Mouse (Mus musculus): ENCODE measurements around the gene Efl1.
"Not testable (repeated sequence)": the region's sequence is repeated elsewhere in the genome, so short reads cannot be mapped to it uniquely, and the experiment has no call there.

Efl1 gene

DNA sequence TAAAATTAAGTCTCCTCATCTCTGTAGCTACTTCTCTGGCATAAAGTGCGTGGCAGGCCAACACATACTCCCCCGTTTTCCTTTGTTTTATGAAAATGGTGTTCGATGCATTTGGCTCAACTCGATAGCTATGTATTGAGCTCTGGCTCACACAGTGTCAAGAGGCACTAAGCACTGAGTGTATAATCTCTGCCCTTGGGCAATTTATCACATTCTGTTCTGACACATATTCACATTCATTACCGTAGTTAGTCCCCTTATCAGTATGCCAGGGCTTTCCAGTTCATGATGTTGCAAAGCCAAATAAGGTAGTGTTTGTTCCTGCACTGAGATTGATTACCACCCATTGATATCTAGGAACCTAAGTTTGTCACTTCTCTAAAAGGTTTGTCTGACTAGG is 71.3 kb downstream of the Efl1 start:
- no peak for DNase-seq (ENCODE audit: low spot score in 2 of 2)

DNA sequence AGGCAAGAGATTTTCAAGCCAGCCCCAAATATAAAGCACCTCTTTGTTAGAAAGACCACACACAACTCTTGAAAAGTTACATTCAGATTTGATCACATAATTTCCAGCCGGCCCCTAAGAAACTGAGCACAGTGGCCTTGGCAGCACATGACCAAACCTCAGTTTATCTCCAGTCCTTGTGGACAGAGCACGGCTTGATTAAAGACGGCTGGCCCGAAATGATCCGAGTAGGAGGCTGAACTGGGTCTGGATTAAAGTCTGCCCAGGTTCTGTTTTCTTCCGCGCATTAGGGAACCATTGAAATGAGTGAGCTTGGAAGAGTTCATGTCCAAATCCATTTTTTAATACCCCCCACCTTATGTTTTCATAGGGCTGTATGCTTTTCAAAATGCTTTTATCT is 72.1 kb downstream of the Efl1 start:
- DNase-seq (ENCODE audit: low spot score in 2 of 2) = no peak

DNA sequence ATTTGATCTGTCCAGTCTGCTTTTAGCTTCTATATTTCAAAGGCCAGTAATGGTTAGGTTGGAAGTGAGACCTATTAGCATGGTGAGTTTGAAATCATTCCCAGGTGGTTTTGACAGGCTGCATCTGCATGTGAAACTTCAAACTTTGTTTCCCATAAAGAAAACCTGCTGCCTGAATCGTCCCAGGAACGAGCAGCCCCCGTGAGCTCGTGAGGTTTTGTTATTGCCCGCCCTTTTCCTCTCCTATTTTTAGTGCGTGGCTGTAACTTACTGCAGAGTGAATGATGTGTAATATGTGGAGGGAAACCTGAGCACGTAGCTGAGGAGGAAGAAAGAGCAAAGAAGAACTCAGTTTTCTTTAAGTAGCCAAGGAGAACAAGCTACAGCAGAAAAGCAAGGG is 72.5 kb downstream of the Efl1 start:
- no peak for DNase-seq (ENCODE audit: low spot score in 2 of 2)

DNA sequence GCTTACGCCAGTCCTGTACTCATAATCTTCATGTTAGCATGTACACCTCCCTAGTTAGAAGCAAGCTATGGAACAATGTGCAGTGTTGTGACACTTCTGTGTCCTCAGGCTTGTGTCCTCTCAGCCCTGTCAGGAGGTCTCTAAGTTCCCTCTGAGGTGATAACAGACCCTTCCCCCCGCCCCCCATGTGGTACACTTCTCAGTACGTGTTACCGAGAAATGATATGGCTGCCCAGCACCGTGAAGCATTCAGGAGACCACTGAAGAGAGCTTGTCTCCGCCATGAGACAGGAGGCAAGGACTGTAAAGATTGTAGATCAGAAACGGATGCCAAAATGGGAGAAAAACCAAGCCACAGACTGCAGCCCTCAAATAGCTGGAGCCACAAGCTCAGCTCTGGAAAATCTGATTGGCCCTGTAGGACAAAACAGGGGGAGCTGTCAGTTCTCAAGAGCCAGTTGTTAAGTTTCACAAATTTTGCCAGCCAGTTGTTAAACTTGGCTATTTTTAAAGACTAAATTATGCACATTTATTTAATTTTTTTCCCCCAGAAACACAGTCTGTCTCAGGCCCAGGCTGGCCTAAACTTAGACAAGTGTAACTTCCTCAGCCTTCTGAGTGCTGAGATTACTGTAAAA is 74.2 kb downstream of the Efl1 start:
- no peak for DNase-seq (ENCODE audit: low spot score in 2 of 2)

DNA sequence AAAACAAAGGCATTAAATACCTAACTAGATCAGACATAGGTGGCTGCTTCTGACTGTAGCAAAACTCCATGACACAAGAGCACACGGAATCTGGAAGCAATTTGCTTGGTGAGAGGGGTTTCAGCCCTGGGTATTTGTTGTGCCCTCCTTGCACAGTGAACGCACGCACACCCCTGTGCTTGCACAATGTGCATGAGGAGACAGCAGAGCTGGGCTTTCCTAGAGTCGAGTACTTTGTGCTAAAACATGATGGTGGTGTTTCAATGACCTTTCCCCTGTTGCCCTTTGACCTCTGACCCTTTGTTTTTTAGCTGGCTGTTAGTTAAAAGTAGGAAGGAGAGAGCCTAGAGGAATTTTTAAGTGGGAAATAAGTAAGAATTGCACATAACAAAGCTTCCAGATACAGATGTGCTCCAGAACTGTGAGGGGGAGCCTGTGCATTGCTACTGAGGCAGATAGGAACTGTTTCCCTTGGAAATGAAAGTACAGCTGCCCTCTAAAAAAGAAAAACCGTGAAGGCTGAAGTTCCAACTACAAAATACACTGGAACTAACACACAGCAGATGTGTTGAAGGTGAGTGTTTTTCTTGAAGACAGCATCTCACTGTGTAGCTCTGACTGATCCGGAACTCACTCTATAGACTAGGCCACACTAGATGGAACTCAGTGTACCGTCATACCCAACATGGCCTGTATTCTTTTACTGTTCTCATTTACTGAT is 74.9 kb downstream of the Efl1 start:
- no peak for DNase-seq (ENCODE audit: low spot score in 2 of 2)

DNA sequence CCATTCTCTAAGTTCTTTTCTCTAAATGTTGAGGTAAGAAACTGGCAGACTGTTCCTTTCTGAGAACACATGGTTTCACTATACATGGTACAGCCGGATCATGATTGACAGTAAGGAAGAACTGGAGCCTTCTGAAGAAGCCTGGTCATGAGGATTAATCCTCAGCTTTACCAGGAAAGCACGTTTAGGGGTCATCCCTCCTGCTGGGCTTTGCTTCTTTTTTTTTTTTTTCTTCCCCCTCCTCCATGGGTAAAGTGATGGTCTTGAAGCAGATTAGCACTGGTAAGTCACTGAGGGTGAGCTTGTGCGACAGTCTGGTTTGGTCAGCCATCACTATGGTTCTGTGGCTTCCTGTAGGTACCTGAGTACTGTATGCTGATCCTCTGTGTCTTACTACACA is 76.1 kb downstream of the Efl1 start:
- no peak for DNase-seq (ENCODE audit: low spot score in 2 of 2)

DNA sequence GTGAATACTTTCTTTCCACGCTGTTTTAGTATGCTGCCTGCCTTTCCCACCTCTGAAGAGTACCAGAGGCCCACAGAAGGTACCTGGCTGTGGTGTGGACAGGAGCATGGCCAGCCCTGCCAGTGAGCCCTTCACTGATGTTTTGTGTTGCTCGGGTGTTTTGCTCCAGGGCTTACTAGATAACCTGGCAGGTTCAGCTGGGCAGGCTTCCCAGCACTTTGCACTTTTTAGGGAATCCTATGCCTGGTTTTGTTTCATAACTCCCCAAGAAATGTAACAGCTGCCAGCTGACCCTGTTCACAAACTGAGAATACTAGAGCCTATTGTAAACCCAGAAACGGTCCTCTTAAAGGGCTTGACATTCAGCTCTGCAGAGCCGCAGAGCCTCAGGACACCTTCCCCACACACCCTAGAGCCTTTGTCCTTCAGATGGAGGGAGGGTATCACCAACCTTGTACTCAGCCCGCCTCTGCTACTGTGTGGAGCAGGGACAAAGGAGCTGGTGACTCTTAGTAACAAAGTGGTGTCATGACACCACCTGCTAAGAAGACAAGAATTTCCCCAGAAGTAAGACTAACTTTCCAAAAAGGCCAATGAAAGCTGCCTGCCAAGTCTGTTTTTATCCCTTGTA is 76.7 kb downstream of the Efl1 start:
- DNase-seq (ENCODE audit: low spot score in 2 of 2) = no peak

DNA sequence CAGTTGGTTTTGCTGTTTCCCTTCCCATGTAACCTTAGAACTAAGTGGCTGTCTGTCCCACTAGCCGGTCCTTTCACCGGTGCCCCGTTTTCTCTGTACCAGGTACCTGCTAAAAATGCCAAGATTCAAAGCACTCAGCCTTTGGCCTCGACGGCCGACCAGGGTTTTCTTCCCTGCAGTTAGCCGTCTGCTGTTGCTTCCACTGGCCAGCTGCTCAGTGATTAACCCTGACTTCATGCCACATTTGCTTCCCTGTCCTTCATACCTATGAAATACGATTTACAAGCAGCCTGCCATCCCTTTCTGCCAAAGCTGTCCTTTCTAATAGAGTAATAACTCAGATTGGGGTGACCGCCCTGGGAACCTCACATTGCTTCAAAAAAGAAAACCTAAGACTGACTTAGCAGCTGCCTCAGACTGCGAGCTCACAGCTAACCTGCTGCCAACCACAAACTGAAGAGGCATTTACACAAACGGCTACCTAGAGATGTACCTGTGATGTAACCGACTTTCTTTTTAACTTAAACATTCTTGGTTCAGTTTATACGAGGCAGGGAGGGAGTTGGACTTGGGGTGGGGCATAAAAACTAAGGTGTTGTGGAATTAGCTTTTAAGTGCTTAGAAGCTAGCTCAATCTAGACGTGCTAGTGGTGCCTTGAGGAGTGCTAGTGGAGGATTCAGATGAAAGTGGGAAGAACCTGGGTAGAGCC is 77.5 kb downstream of the Efl1 start:
- DNase-seq (ENCODE audit: low spot score in 2 of 2) = peak in 1 of 2 experiments; percentile 12

DNA sequence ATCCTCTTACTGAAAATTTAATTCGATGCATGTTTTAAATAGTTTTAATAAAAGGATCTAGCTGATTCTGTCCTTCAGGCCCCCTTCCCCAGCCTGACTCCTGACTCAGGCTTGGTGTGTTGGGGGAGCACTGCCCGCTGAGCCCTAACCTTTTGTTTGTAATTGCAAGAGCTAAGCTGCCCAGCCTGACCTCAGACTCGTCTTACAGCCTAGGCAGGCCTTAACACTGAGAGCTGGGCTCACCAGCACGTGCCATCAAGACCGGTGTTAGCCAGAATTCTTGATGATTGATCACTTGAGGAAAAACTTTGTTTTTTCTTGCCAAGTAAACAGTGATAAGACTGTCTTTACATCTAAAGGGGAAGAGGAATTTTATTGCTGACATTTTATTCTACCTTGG is 78.7 kb downstream of the Efl1 start:
- DNase-seq (ENCODE audit: low spot score in 2 of 2) = no peak

DNA sequence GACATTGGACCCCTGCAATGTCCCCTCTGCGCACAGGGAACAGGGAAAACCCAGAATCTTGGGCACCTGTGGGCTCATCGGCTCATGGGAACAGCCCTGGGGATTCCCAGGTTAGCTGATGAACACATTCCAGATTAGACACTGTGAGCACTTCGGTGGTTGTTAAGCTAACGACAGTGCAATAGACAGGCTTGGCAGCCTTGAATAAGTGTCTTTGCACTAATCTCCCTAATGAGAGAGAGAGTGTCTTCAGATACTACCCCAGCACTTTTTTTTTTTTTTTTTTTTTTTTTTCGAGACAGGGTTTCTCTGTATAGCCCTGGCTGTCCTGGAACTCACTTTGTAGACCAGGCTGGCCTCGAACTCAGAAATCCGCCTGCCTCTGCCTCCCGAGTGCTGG is 80.6 kb downstream of the Efl1 start:
- not testable (repeated sequence) for DNase-seq (ENCODE audit: low spot score in 2 of 2)

DNA sequence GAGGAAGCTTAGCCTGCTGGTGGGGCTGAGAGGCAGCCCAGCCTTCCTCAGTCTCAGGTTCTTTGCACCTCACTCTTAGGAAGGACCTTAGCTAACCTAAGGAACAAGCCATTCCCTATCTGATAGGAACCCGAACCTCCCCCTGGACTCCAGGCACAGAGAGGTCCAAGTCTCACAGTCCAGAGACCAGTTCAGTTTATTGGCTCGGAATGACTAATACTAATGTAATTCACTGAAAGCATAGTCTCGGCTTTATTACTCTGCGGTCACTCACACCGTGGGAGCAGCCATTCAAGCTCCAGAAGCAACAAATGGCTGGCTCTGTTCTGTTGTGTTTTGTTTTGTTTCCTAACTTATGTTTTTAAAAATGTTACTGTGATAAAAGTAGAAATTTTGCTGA is 84.7 kb downstream of the Efl1 start:
- DNase-seq (ENCODE audit: low spot score in 2 of 2) = no peak

DNA sequence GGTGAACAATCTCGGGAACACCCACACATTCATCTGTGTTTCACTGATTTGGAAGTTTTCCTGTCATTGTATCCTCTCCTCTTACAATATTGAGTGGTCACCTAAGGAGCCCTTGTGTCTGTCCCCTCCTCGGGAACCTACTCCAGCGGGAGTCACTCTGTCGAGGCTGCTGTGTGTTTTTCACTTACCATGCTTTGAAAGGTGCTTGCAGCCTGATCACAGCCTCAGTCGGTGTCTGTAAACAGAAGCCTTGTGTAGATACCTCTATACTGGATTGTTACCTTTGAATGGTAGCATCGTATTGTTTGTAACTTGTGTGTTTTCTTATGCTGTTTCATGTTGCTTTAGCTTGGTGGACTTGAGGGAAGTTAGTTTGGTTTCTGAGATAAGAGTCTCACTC is 85.6 kb downstream of the Efl1 start:
- no peak for DNase-seq (ENCODE audit: low spot score in 2 of 2)

DNA sequence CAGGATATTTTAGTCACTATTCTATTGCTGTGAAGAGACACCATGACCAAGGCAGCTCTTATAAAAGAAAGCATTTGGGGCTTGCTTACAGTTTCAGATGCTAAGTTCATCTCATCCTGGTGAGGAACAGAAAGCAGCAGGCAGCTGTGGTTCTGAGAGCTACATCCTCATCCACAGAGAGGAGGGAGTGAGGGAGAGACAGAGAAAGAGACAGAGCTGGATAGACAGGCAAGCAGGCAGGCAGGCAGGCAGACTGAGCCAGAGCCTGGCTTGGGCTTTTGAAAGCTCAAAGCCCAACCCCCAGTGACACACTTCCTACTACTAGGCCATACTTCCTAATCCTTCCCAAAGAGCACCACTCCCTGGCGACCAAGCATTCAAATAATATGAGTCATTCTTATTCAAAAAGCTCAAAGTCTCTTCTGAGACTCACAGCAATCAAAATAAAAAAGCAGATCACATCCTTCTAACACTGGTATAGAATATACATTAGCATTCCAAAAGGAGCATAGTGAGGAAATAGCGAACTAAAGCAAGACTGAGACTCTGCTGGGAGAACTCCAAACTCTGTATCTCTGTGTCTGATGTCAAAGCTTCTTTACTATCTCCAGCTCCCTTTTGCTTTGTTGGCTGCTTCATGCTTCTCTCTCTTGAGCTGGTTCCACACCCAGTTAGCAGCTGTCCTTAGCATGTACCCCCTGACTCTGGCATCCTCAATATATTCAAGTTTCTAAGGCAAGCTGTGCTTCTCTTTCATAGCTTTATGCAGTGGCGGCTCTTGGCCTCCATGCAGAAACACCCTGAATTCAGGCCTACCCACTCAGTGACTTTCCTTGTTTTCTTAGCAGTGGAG is 86.6 kb downstream of the Efl1 start:
- DNase-seq (ENCODE audit: low spot score in 2 of 2) = no peak

DNA sequence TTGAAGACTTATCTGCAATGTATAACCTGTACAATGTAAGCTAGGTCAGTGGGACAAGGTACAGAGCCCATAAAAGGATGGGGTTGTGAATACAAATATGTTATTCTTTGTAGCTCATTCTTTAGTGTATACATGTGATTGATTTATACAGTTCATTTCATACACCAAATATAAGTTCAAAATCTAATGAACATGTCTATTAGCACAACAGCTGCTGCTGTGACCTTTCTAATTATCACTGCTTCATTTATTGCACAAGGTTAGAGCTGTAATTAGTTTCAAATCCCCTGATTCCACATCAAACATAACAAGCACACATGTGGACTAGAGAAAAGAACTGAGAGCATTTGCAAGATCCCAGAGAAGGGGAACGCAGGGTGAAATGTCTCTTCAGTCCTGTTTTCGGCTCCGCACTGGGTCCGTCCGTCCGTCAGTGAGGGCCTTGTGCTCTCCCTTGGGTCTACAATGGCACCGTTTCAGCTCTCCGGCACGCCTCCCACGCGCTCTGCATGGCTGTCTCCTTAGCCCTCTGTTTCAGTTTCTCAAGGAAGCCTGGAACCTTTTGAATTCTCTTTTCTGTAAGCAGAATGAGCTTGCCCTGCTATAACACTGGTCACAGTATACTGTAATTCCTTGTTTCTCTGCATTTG is 94.8 kb downstream of the Efl1 start:
- DNase-seq (ENCODE audit: low spot score in 2 of 2) = peak in 1 of 2 experiments; percentile 30

DNA sequence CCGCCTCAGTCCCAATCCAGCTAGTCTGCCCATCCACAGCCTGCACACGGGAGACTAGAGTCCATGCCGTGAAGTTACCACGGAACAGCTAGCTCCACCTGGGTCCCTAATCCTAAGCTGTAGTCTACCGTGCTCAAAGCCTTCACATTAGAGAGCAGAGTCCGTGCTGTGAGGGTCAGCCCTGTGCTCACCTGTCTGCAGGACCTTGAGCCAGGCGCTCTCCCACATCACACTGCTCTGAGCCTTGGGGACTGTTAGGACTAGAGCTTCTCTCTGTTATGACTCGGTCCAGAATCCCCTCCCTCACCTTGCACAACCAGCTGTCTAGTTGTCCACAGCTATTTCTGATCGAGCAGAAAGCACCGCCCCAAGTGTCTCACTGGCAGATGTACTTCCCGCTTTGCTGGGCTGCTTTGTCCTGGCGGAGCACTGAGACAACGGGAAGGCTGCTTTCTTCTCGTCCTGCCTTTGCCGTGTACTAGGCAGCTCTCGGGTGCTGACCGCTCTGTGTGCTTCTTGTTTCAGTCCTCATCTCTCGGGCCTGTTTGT is 95.8 kb downstream of the Efl1 start:
- DNase-seq (ENCODE audit: low spot score in 2 of 2) = no peak

DNA sequence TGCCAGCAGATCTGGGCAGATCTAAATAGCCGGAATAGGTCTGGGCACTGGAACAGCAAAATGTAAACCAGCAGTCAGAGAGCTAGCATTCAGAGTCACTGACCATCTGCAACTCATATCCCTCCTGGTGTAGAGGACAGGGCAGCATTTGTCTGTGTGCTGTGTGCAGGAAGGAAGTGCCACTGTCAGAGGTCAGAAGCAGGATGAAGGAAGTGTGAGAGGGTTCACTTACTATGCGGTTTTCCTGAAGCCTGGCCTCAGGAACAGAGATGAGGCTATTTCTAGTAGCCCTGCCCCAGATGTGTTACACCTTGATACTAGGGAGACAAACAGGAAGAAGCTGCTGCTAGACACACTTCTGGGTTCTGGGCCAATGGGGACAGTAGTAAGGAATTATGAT is 100.4 kb downstream of the Efl1 start:
- no peak for DNase-seq (ENCODE audit: low spot score in 2 of 2)

DNA sequence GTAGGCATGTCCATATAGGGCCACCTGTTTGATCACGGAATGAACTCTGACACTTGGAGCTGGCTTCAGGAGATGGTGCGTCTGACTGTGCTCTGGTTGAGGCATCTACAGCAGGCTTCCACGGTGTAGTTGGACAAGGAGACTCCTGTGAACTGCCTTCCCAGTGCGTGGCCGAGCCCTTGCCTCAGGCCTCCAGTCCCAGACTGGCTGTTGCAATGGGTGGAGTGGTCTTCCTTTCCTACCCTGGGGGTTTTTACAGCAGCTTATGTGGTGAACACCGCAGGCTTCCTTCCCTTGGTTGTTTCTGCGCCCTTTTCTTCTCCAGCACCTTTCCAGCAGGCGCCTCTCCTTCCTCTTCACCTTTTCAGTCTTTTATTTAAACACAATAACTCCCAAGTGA is 100.8 kb downstream of the Efl1 start:
- no peak for DNase-seq (ENCODE audit: low spot score in 2 of 2)

DNA sequence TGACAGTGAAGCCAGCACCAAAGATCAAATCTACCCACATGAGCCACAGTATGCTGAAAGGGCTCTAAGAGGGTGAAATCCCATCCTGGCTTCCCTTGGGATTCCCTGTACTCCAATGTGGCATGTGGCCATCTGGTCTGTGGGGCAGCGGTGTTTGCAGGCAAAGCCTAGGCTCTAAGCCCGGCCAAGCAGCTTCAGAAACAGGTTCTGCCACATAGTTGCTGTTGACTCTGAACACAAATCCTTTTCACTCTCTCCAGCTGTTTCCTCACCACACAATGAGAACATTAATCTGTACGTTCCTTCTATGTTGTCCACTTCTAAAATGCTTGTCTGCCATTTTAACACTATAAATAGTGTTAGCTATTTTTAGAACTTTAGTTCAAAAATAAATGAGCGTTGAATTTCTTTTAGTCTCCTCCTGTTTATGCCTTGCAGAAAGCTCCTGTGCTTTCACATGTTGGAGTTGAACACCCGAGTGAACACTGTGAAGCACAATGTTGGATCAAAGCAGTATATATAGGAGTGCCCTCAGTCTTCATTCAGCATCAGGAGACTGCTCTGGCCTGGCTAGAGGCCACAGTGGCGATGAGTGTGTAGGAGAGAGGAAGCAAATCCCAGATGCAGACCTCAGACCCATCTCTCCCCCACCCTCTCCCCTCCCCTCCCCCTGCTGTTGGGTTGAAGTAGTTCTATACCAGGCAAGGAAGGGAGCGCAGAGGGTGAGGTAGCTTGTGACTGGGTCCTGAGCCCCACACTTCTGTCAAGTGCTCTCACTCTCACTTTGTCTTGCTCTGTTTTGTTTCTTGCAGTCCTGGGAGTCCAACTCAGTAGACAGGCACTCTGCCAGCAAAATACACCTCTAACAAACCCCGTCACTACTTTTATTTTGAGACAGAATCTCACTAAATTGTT is 104.0 kb downstream of the Efl1 start:
- DNase-seq (ENCODE audit: low spot score in 2 of 2) = no peak

DNA sequence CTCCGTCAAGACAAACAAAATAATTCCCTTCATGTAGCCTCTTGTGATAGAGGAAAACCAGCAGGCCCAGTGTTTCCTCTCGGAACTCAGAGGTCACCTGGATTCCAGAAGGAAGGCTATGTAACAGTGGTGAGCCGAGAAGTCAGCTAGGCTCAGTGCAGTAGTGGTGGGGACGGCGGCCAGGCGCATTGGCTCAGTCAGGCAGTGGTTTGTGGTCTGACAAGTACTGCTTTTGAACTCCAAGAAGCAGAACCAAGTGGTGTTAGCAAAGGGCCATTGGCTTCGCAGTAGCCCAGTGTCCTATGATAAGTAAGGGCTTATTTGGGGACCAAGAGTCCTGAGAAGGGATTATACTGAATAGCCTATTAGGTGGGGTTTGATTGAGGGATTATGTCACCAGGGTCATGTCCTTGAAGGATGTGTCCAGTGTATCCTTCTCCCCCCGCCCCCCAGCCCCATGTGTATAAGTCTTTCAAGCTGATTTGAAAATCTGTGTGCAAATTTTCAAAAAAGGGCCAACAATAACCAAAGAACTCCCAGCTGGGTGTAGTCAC is 107.3 kb downstream of the Efl1 start:
- DNase-seq (ENCODE audit: low spot score in 2 of 2) = no peak

Data from cerebellum, postnatal 4 days (tissue).